Mouse (Mus musculus) limb, embryonic 14.5 days (tissue): ENCODE data around the gene Fancc. TPM values are rescaled to one million over a fixed set of nuclear protein-coding genes. Genes with fewer than 3 reads are reported as not detected.
A peak's percentile ranks its signal among the peaks of the same experiment; 100 is the strongest.

ENCODE experiments used
- ATAC-seq: fragments of 200-750 bp; cut with Nextera tagmentation; 2 replicates; pipeline ENCODE4 v1.8.0; 2017; ENCODE audit warnings: low read depth, moderate number of reproducible peaks, moderate TSS enrichment; ENCODE audit not compliant: low FRiP score
- DNase-seq: peaks from one replicate; pipeline ENCODE4 v3.0.0-alpha.2; 2015; ENCODE audit warnings: low spot score
- H3K27ac ChIP-seq: fragments of 300-500 bp; sonication (generic); replicated peaks from 2 replicates; pipeline ENCODE4 v1.5.1; 2014; ENCODE audit warnings: low read depth, mild to moderate bottlenecking, low read length, moderate library complexity, mixed read lengths
- H3K27me3 ChIP-seq: fragments of 300-500 bp; sonication (generic); 2 replicates; pipeline ENCODE4 v1.6.1; 2014; ENCODE audit warnings: low read length, mixed read lengths; ENCODE audit not compliant: control insufficient read depth, insufficient read depth
- H3K36me3 ChIP-seq: fragments of 300-500 bp; sonication (generic); 2 replicates; pipeline ENCODE4 v1.6.1; 2014; ENCODE audit warnings: mild to moderate bottlenecking, low read length, moderate library complexity, mixed read lengths; ENCODE audit not compliant: control insufficient read depth, insufficient read depth
- H3K4me1 ChIP-seq: fragments of 300-500 bp; sonication (generic); 2 replicates; pipeline ENCODE4 v1.6.1; 2014; ENCODE audit warnings: antibody characterized with exemption, low read length, mixed read lengths; ENCODE audit not compliant: control insufficient read depth, insufficient read depth
- H3K4me2 ChIP-seq: fragments of 300-500 bp; sonication (generic); replicated peaks from 2 replicates; pipeline ENCODE4 v1.6.1; 2014; ENCODE audit warnings: low read depth, mild to moderate bottlenecking, low read length, moderate library complexity; ENCODE audit not compliant: severe bottlenecking
- H3K4me3 ChIP-seq: fragments of 300-500 bp; sonication (generic); replicated peaks from 2 replicates; pipeline ENCODE4 v1.5.1; 2014; ENCODE audit warnings: low read length
- H3K9ac ChIP-seq: fragments of 300-500 bp; sonication (generic); 2 replicates; pipeline ENCODE4 v1.6.1; 2014; ENCODE audit warnings: mild to moderate bottlenecking, low read depth, low read length, moderate library complexity; ENCODE audit not compliant: severe bottlenecking
- H3K9me3 ChIP-seq: fragments of 300-500 bp; sonication (generic); 2 replicates; pipeline ENCODE4 v1.6.1; 2016; ENCODE audit warnings: low read length; ENCODE audit not compliant: control insufficient read depth
- POLR2A ChIP-seq: fragments of 200-500 bp; IDR thresholded peaks from 2 replicates; pipeline ENCODE4 v1.8.0; 2012; ENCODE audit warnings: inconsistent platforms, mild to moderate bottlenecking, moderate library complexity, borderline replicate concordance; ENCODE audit not compliant: insufficient read depth, insufficient read length; ENCODE audit errors: extremely low read depth
- WGBS: fragments of 180-500 bp; shearing (Covaris S2); extraction: QIAGEN DNeasy Blood & Tissue Kit; methylation state at CpG from one replicate; pipeline ENCODE4 v1.1.7; 2014; 5-methylcytosine and 5-hydroxymethylcytosine counted together
- polyA plus RNA-seq, 2 experiments: library from polyadenylated mRNA; depleted of rRNA in 1 of 2; stranded (reverse) in 1 of 2; unstranded in 1 of 2; fragments of >200 nt; fragmentation: Nextera tagmentation in 1 of 2; extraction: Ambion mirVana in 1 of 2; gene quantifications; 2 replicates each; pipeline versions ENCODE4 v1.2.1 to v1.2.3; 2012 to 2014

Fancc gene
- polyA plus RNA-seq, 2 experiments = 20.5 to 22.8 TPM

GRCm38 (mm10) chr13:63250441-63250980 lies 246.6 kb downstream of the Fancc start:
- Histone ChIP-seq H3K27me3 (no peaks in the 10 kb centered on the region), H3K4me2 (peak overlapping the region; percentile 42), H3K27ac (0 out of 2 replicates have a peak overlapping the region, but pooled peaks have one; percentile 62), H3K4me1 (peaks cover 90% of the 10 kb centered on the region), H3K9me3 (no peaks in the 10 kb centered on the region), H3K9ac (peak overlapping the region; percentile 31; the same call in 1 of the 2 replicates), H3K4me3 (peak overlapping the region; percentile 6), H3K36me3 (peaks cover 36% of the 10 kb centered on the region)
- 75% methylated on average over 8 of the region's 8 CpGs for WGBS
- no peak for DNase-seq
- no peak for ATAC-seq
- no peak for TF ChIP-seq POLR2A

GRCm38 (mm10) chr13:63249741-63250431 lies 247.2 kb downstream of the Fancc start:
- H3K9me3 ChIP-seq = no peaks in the 10 kb centered on the region
- TF ChIP-seq POLR2A = no peak
- H3K27ac ChIP-seq = 0 out of 2 replicates have a peak overlapping the region, but pooled peaks have one; percentile 11
- no peak overlapping the region; the same call in 1 of the 2 replicates for H3K4me3 ChIP-seq
- no peak for ATAC-seq
- H3K4me1 ChIP-seq = peaks cover 89% of the 10 kb centered on the region
- H3K36me3 ChIP-seq = peaks cover 35% of the 10 kb centered on the region
- WGBS = 65% methylated on average over 8 of the region's 8 CpGs
- H3K9ac ChIP-seq = 0 out of 2 replicates have a peak overlapping the region, but pooled peaks have one; percentile 31
- DNase-seq = no peak
- no peaks in the 10 kb centered on the region for H3K27me3 ChIP-seq
- H3K4me2 ChIP-seq = peak overlapping the region; percentile 34

- H3K36me3 ChIP-seq = peaks cover 34% of the 10 kb centered on the region
- peaks cover 88% of the 10 kb centered on the region for H3K4me1 ChIP-seq
- peak overlapping the region; percentile 34 for H3K4me2 ChIP-seq
- H3K4me3 ChIP-seq = 0 out of 2 replicates have a peak overlapping the region, but pooled peaks have one; percentile 9
- WGBS = 82% methylated on average over 7 of the region's 7 CpGs
- H3K27ac ChIP-seq = peak overlapping the region; percentile 22; the same call in 1 of the 2 replicates
- DNase-seq = no peak
- no peaks in the 10 kb centered on the region for H3K9me3 ChIP-seq
- H3K9ac ChIP-seq = no peak overlapping the region
- ATAC-seq = no peak
- H3K27me3 ChIP-seq = no peaks in the 10 kb centered on the region
- no peak for TF ChIP-seq POLR2A
These were observed 247.9 kb downstream of the Fancc start for GRCm38 (mm10) chr13:63249171-63249570.

- Histone ChIP-seq H3K27me3 (no peaks in the 10 kb centered on the region), H3K4me3 (no peak overlapping the region), H3K27ac (no peak overlapping the region), H3K4me2 (peak overlapping the region; percentile 85; the same call in 1 of the 2 replicates), H3K9ac (no peak overlapping the region), H3K36me3 (peaks cover 31% of the 10 kb centered on the region), H3K9me3 (no peaks in the 10 kb centered on the region), H3K4me1 (peaks cover 82% of the 10 kb centered on the region)
- DNase-seq (no peak), ATAC-seq (no peak)
- TF ChIP-seq POLR2A = no peak
- 83% methylated on average over 10 of the region's 10 CpGs for WGBS
These were observed 248.8 kb downstream of the Fancc start for GRCm38 (mm10) chr13:63248318-63248717.

- peaks cover 77% of the 10 kb centered on the region for H3K4me1 ChIP-seq
- peak overlapping the region; percentile 54 for H3K27ac ChIP-seq
- no peaks in the 10 kb centered on the region for H3K9me3 ChIP-seq
- DNase-seq = no peak
- H3K4me3 ChIP-seq = peak overlapping the region; percentile 84; the same call in 1 of the 2 replicates
- peaks cover 37% of the 10 kb centered on the region for H3K36me3 ChIP-seq
- WGBS = 87% methylated on average over 11 of the region's 11 CpGs
- no peak overlapping the region for H3K9ac ChIP-seq
- H3K4me2 ChIP-seq = peak overlapping the region; percentile 85
- TF ChIP-seq POLR2A = no peak
- no peaks in the 10 kb centered on the region for H3K27me3 ChIP-seq
- ATAC-seq = no peak
These were observed 249.4 kb downstream of the Fancc start for GRCm38 (mm10) chr13:63247631-63248030.
